ENCODE assay signal across 17 mouse cellular contexts in genomic region chr9:119407884-119408283, GRCm38 (mm10). TPM values are rescaled to one million over a fixed set of nuclear protein-coding genes. Genes with fewer than 3 reads are reported as not detected.
DNase-seq lines count a peak whose midpoint lies in the region; ATAC-seq and TF ChIP-seq lines count a peak whose summit lies in the region.
"Had no signal": no experiment of that assay in that cellular context is flagged by ENCODE, and none has a peak within 500 bp of the region (broad histone marks: within the 10 kb centered on the region; RNA-seq: fewer than 3 reads in every experiment).

No protein-coding gene starts in this region.

- TF ChIP-seq CTCF in heart, adult 2 months (IDR thresholded peaks at IDR 0.05) = no peak
- no peak for TF ChIP-seq CTCF in lung, adult 2 months (IDR thresholded peaks at IDR 0.05; ENCODE audit: insufficient read depth, low read length)
- no peak for TF ChIP-seq CTCF in kidney, adult 2 months (conservative IDR thresholded peaks at IDR 0.05; ENCODE audit: insufficient read depth, insufficient read length, low read depth, low read length)
- TF ChIP-seq CTCF in midbrain, postnatal 0 days (IDR thresholded peaks at IDR 0.05) = no peak

- peaks cover 5% of the 10 kb centered on the region; the same call in 1 of the 2 replicates for H3K9me3 ChIP-seq in limb, embryonic 15.5 days
- no peaks in the 10 kb centered on the region for H3K9me3 ChIP-seq in midbrain, postnatal 0 days (ENCODE audit: low read length)

- no peak for TF ChIP-seq EP300 in heart, adult 2 months (IDR thresholded peaks at IDR 0.05; ENCODE audit: insufficient read depth, low read depth, low read length)

- DNase-seq in heart, adult 11 months = peak; percentile 91
- DNase-seq in heart, adult 2 months = no peak
- peak; percentile 35 for DNase-seq in lung, postnatal 36 days
- DNase-seq in lung, adult 2 months = no peak
- peak; percentile 93 for DNase-seq in kidney, adult 2 months
- no peak for DNase-seq in midbrain, postnatal 0 days (ENCODE audit: low spot score)
- no peak for DNase-seq in yolk sac, embryonic 10.5 days (ENCODE audit: low spot score)
- DNase-seq: cerebellum, adult 9-10 months; lung, embryonic 14.5 days; thymus, postnatal 36 days had no signal

- intact Hi-C loops in heart, adult 2 months (cut with DNase I) = no loop called here

- peaks cover 2% of the 10 kb centered on the region; the same call in 1 of the 2 replicates for H3K79me2 ChIP-seq in heart, adult 2 months (replicated peaks; ENCODE audit: control insufficient read depth, insufficient read depth, low read length)

- H3K27ac ChIP-seq in heart, adult 2 months = no peak overlapping the region; the same call in 1 of the 2 replicates
- H3K27ac ChIP-seq in kidney, adult 2 months (ENCODE audit: insufficient read depth, low read depth, low read length) = peak overlapping the region; percentile 79
- 0 out of 2 replicates have a peak overlapping the region, but pooled peaks have one; percentile 11 for H3K27ac ChIP-seq in limb, embryonic 15.5 days
- H3K27ac ChIP-seq in midbrain, postnatal 0 days (ENCODE audit: low read depth, low read length) = no peak overlapping the region
- H3K27ac ChIP-seq: heart, embryonic 13.5 days; intestine, embryonic 15.5 days had no signal

- TF ChIP-seq POLR2A in heart, adult 2 months (IDR thresholded peaks at IDR 0.05; ENCODE audit: insufficient read depth, low read depth, low read length) = no peak
- no peak for TF ChIP-seq POLR2A in lung, adult 2 months (IDR thresholded peaks at IDR 0.05; ENCODE audit: borderline replicate concordance, extremely low read depth, low read depth, low read length)
- no peak for TF ChIP-seq POLR2A in kidney, adult 2 months (IDR thresholded peaks at IDR 0.05; ENCODE audit: low read depth, low read length)

- no peak overlapping the region for H3K4me2 ChIP-seq in limb, embryonic 15.5 days
- H3K4me2 ChIP-seq in midbrain, postnatal 0 days (ENCODE audit: low read depth, low read length, poor library complexity, severe bottlenecking) = no peak overlapping the region
- H3K4me2 ChIP-seq: heart, embryonic 13.5 days; intestine, embryonic 15.5 days; lung, embryonic 14.5 days had no signal

- no peak overlapping the region for H3K9ac ChIP-seq in heart, adult 2 months (ENCODE audit: low read depth, low read length)
- H3K9ac ChIP-seq in limb, embryonic 15.5 days = no peak overlapping the region
- no peak overlapping the region for H3K9ac ChIP-seq in midbrain, postnatal 0 days (replicated peaks; ENCODE audit: low read length, poor library complexity, severe bottlenecking)
- H3K9ac ChIP-seq: heart, embryonic 13.5 days; intestine, embryonic 15.5 days; lung, embryonic 14.5 days had no signal

- no peak for ATAC-seq in limb, embryonic 15.5 days (ENCODE audit: insufficient number of reproducible peaks, low FRiP score, low TSS enrichment, low read depth)
- ATAC-seq in midbrain, postnatal 0 days (ENCODE audit: low FRiP score) = no peak
- ATAC-seq: forebrain, embryonic 16.5 days; intestine, embryonic 15.5 days; midbrain, embryonic 16.5 days had no signal

- no peak overlapping the region for H3K4me3 ChIP-seq in heart, adult 2 months
- no peak overlapping the region for H3K4me3 ChIP-seq in lung, adult 2 months (replicated peaks; ENCODE audit: extremely low read depth, low read depth, low read length)
- peak overlapping the region; percentile 24 for H3K4me3 ChIP-seq in kidney, adult 2 months (ENCODE audit: insufficient read depth, low read depth, low read length)
- no peak overlapping the region for H3K4me3 ChIP-seq in limb, embryonic 15.5 days
- no peak overlapping the region for H3K4me3 ChIP-seq in midbrain, postnatal 0 days (ENCODE audit: low read depth, low read length)
- H3K4me3 ChIP-seq: heart, embryonic 13.5 days; intestine, embryonic 15.5 days had no signal

- H3K36me3 ChIP-seq in heart, adult 2 months (ENCODE audit: control insufficient read depth, insufficient read depth, low read length) = no peaks in the 10 kb centered on the region
- no peaks in the 10 kb centered on the region for H3K36me3 ChIP-seq in kidney, adult 2 months (ENCODE audit: control insufficient read depth, insufficient read depth, low read length)
- H3K36me3 ChIP-seq in limb, embryonic 15.5 days = peaks cover 10% of the 10 kb centered on the region
- no peaks in the 10 kb centered on the region for H3K36me3 ChIP-seq in midbrain, postnatal 0 days (ENCODE audit: insufficient read depth, low read length)
- H3K36me3 ChIP-seq: intestine, embryonic 15.5 days had no signal

- H3K27me3 ChIP-seq in heart, adult 2 months (ENCODE audit: control insufficient read depth, insufficient read depth, low read length) = no peaks in the 10 kb centered on the region
- H3K27me3 ChIP-seq in kidney, adult 2 months (replicated peaks; ENCODE audit: control insufficient read depth, insufficient read depth, low read length) = no peaks in the 10 kb centered on the region
- no peaks in the 10 kb centered on the region for H3K27me3 ChIP-seq in limb, embryonic 15.5 days
- no peaks in the 10 kb centered on the region for H3K27me3 ChIP-seq in midbrain, postnatal 0 days (ENCODE audit: insufficient read depth, low read length)
- H3K27me3 ChIP-seq: heart, embryonic 13.5 days; intestine, embryonic 15.5 days had no signal

- whole genome bisulfite sequencing in heart, adult 2 months = 64% methylated on average over 15 of the region's 15 CpGs
- WGBS in lung, adult 2 months = 63% methylated on average over 15 of the region's 15 CpGs
- WGBS in kidney, adult 2 months = 31% methylated on average over 15 of the region's 15 CpGs
- WGBS in limb, embryonic 15.5 days = 58% methylated on average over 15 of the region's 15 CpGs
- WGBS in midbrain, postnatal 0 days = 87% methylated on average over 15 of the region's 15 CpGs

- H3K4me1 ChIP-seq in heart, adult 2 months (ENCODE audit: control insufficient read depth, insufficient read depth, low read length) = peaks cover 15% of the 10 kb centered on the region
- H3K4me1 ChIP-seq in lung, adult 2 months (ENCODE audit: control insufficient read depth, insufficient read depth, low read length) = peaks cover 13% of the 10 kb centered on the region
- H3K4me1 ChIP-seq in kidney, adult 2 months (ENCODE audit: control insufficient read depth, insufficient read depth, low read length) = peaks cover 26% of the 10 kb centered on the region
- peaks cover 46% of the 10 kb centered on the region for H3K4me1 ChIP-seq in limb, embryonic 15.5 days
- peaks cover 7% of the 10 kb centered on the region for H3K4me1 ChIP-seq in midbrain, postnatal 0 days (ENCODE audit: insufficient read depth, low read length)

RNA-seq across cellular contexts. Expression of gene Acvr2b, which starts 6.0 kb away (rescaled TPM):
- total RNA-seq in heart, adult 2 months (2021) = 1 to 10 TPM; 4.6 to 6.8 TPM
- 2.2 and 3.1 TPM in 2 replicates for polyA plus RNA-seq in heart, adult 2 months (2012; rRNA removed)
- 11.4 and 11.8 TPM in 2 replicates for polyA plus RNA-seq in lung, adult 2 months (2012; rRNA removed)
- 6.2 and 7.7 TPM in 2 replicates for polyA plus RNA-seq in kidney, adult 2 months (2012; rRNA removed)
- 14.9 TPM in 2 replicates for polyA plus RNA-seq in limb, embryonic 15.5 days (2015; fragmentation: Nextera tagmentation; extraction: Ambion mirVana)
- total RNA-seq in midbrain, postnatal 0 days (2014; rRNA removed) = 35.6 and 39.7 TPM in 2 replicates
- 29.5 and 32.1 TPM in 2 replicates for polyA plus RNA-seq in midbrain, postnatal 0 days (2015; fragmentation: Nextera tagmentation; extraction: Ambion mirVana)

RNA-seq across cellular contexts. Expression of gene Exog, which starts 36.9 kb away (rescaled TPM):
- 1 to 10 TPM; 2.0 to 3.1 TPM for total RNA-seq in heart, adult 2 months (2021)
- 1.7 and 2.8 TPM in 2 replicates for polyA plus RNA-seq in heart, adult 2 months (2012; rRNA removed)
- 1.8 and 3.2 TPM in 2 replicates for polyA plus RNA-seq in lung, adult 2 months (2012; rRNA removed)
- 1.7 and 2.2 TPM in 2 replicates for polyA plus RNA-seq in kidney, adult 2 months (2012; rRNA removed)
- polyA plus RNA-seq in limb, embryonic 15.5 days (2015; fragmentation: Nextera tagmentation; extraction: Ambion mirVana) = 25.2 and 28.4 TPM in 2 replicates
- total RNA-seq in midbrain, postnatal 0 days (2014; rRNA removed) = 26.0 and 29.2 TPM in 2 replicates
- 36.8 and 38.0 TPM in 2 replicates for polyA plus RNA-seq in midbrain, postnatal 0 days (2015; fragmentation: Nextera tagmentation; extraction: Ambion mirVana)

RNA-seq across cellular contexts. Expression of gene Slc22a14, which starts 42.5 kb away (rescaled TPM):
- not detected for total RNA-seq in heart, adult 2 months (2021)
- 0.35 and 0.78 TPM in 2 replicates for polyA plus RNA-seq in heart, adult 2 months (2012; rRNA removed)
- polyA plus RNA-seq in lung, adult 2 months (2012; rRNA removed) = 0.80 and 0.99 TPM in 2 replicates
- 1.7 and 2.1 TPM in 2 replicates for polyA plus RNA-seq in kidney, adult 2 months (2012; rRNA removed)
- 0.24 TPM in 1 of 2 replicates, not detected in the other for polyA plus RNA-seq in limb, embryonic 15.5 days (2015; fragmentation: Nextera tagmentation; extraction: Ambion mirVana)
- not detected in 2 replicates for total RNA-seq in midbrain, postnatal 0 days (2014; rRNA removed)
- polyA plus RNA-seq in midbrain, postnatal 0 days (2015; fragmentation: Nextera tagmentation; extraction: Ambion mirVana) = 0.15 TPM in 1 of 2 replicates, not detected in the other
- total RNA-seq: left cerebral cortex, adult 18-20 months had no signal
- polyA plus RNA-seq: embryonic facial prominence, embryonic 14.5 days; forebrain, embryonic 16.5 days; heart, embryonic 13.5 days; lung, embryonic 14.5 days had no signal

RNA-seq across cellular contexts. Expression of gene Xylb, which starts 50.7 kb away (rescaled TPM):
- under 1 TPM; 0.16 to 0.18 TPM for total RNA-seq in heart, adult 2 months (2021)
- polyA plus RNA-seq in heart, adult 2 months (2012; rRNA removed) = 0.67 and 1.2 TPM in 2 replicates
- 6.7 and 7.0 TPM in 2 replicates for polyA plus RNA-seq in lung, adult 2 months (2012; rRNA removed)
- 449 and 451 TPM in 2 replicates for polyA plus RNA-seq in kidney, adult 2 months (2012; rRNA removed)
- 4.2 and 5.8 TPM in 2 replicates for polyA plus RNA-seq in limb, embryonic 15.5 days (2015; fragmentation: Nextera tagmentation; extraction: Ambion mirVana)
- 2.6 and 3.2 TPM in 2 replicates for total RNA-seq in midbrain, postnatal 0 days (2014; rRNA removed)
- polyA plus RNA-seq in midbrain, postnatal 0 days (2015; fragmentation: Nextera tagmentation; extraction: Ambion mirVana) = 3.9 and 4.3 TPM in 2 replicates

Comparison
In these comparisons a context has a peak if more than half of its experiments do, and no peak if none do; other contexts are left out.
1. DNase-seq: peak in heart, adult 11 months (single experiment), lung, postnatal 36 days (single experiment) and kidney, adult 2 months (single experiment); none in heart, adult 2 months (0 of 2), lung, adult 2 months (single experiment), midbrain, postnatal 0 days (single experiment) and yolk sac, embryonic 10.5 days (single experiment).
2. H3K27ac ChIP-seq: peak in kidney, adult 2 months (single experiment) and limb, embryonic 15.5 days (single experiment); none in heart, adult 2 months (single experiment) and midbrain, postnatal 0 days (single experiment).